In the genomic region with DNA sequence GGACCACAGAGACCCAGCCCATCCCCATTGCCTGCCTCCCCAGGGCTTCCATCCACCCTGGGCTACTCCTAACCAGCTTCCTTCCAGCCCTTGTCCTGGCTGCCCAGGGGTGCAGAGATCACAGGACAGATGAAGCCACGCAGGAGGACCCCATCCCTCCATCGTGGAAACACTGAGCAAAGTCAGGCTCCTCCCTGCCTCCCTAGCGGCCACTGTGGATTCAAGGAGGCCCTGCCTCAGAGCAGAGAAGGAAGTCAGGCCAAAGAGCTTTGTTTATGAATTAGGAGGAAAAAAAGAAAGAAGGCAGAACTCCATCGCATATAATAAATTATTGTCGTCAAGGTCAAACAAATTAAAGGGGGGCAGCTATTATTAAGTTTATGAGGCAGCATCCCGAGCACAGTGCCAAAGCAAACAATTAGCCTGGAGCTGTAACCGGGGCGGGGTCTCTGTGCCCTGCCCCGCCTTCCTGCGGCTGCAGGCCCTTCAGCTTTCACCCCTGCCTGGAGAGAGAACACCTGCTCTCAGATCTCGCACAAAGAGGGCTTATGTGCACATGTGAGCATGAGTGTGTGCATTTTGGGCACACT, we compare ENCODE assay signal across 14 mouse cellular contexts. TPM values are rescaled to one million over a fixed set of nuclear protein-coding genes. Genes with fewer than 3 reads are reported as not detected.
A peak's percentile ranks its signal among the peaks of the same experiment; 100 is the strongest.
DNase-seq lines count a peak whose midpoint lies in the region; ATAC-seq and TF ChIP-seq lines count a peak whose summit lies in the region.
"Had no signal": no experiment of that assay in that cellular context is flagged by ENCODE, and none has a peak within 500 bp of the region (broad histone marks: within the 10 kb centered on the region; RNA-seq: fewer than 3 reads in every experiment).

No protein-coding gene starts in this region.

- 67% methylated on average over 11 of the region's 11 CpGs for WGBS in embryonic facial prominence, embryonic 13.5 days
- 9% methylated on average over 11 of the region's 11 CpGs for WGBS in kidney, postnatal 0 days

- TF ChIP-seq CTCF in kidney, postnatal 0 days (IDR thresholded peaks at IDR 0.05; ENCODE audit: low read depth) = peak; percentile 45

- H3K27me3 ChIP-seq in embryonic facial prominence, embryonic 13.5 days = no peaks in the 10 kb centered on the region
- H3K27me3 ChIP-seq in kidney, postnatal 0 days (ENCODE audit: insufficient read depth, low read length) = peaks cover 41% of the 10 kb centered on the region
- H3K27me3 ChIP-seq: hindbrain, embryonic 15.5 days had no signal

- no peak for ATAC-seq in embryonic facial prominence, embryonic 13.5 days (ENCODE audit: insufficient number of reproducible peaks, insufficient read depth, low FRiP score, low TSS enrichment, low read depth)
- no peak for ATAC-seq in kidney, postnatal 0 days (replicated peaks; ENCODE audit: low FRiP score, low read depth)
- ATAC-seq: forebrain, embryonic 14.5 days had no signal

- peak overlapping the region; percentile 39; the same call in 1 of the 2 replicates for H3K27ac ChIP-seq in embryonic facial prominence, embryonic 13.5 days
- no peak overlapping the region for H3K27ac ChIP-seq in kidney, postnatal 0 days
- H3K27ac ChIP-seq: hindbrain, embryonic 15.5 days; midbrain, embryonic 12.5 days had no signal

- peaks cover 21% of the 10 kb centered on the region for H3K4me1 ChIP-seq in embryonic facial prominence, embryonic 13.5 days
- H3K4me1 ChIP-seq in kidney, postnatal 0 days (replicated peaks; ENCODE audit: insufficient read depth, low read length) = peaks cover 16% of the 10 kb centered on the region

- no peak overlapping the region for H3K4me2 ChIP-seq in embryonic facial prominence, embryonic 13.5 days
- H3K4me2 ChIP-seq in kidney, postnatal 0 days (ENCODE audit: low read length) = no peak overlapping the region
- H3K4me2 ChIP-seq: hindbrain, embryonic 15.5 days; midbrain, embryonic 12.5 days had no signal

- no peaks in the 10 kb centered on the region for H3K9me3 ChIP-seq in embryonic facial prominence, embryonic 13.5 days
- H3K9me3 ChIP-seq in kidney, postnatal 0 days (replicated peaks; ENCODE audit: low read length) = no peaks in the 10 kb centered on the region
- H3K9me3 ChIP-seq: heart, embryonic 10.5 days; hindbrain, embryonic 15.5 days; midbrain, embryonic 12.5 days had no signal

- H3K9ac ChIP-seq in embryonic facial prominence, embryonic 13.5 days = no peak overlapping the region
- H3K9ac ChIP-seq in kidney, postnatal 0 days (ENCODE audit: low read depth, low read length) = no peak overlapping the region
- H3K9ac ChIP-seq: hindbrain, embryonic 15.5 days; midbrain, embryonic 12.5 days had no signal

- peaks cover 23% of the 10 kb centered on the region for H3K36me3 ChIP-seq in embryonic facial prominence, embryonic 13.5 days
- no peaks in the 10 kb centered on the region for H3K36me3 ChIP-seq in kidney, postnatal 0 days (ENCODE audit: insufficient read depth, low read length)
- H3K36me3 ChIP-seq: hindbrain, embryonic 15.5 days; midbrain, embryonic 12.5 days had no signal

- DNase-seq in kidney, adult 9 months = peak; percentile 37
- DNase-seq in kidney, adult 18-20 months = no peak
- DNase-seq in kidney, postnatal 0 days (ENCODE audit: low spot score) = peak; percentile 95
- DNase-seq in lung, postnatal 10 days = peak; percentile 68
- DNase-seq in layer of hippocampus, adult 8-10 months (ENCODE audit: low spot score in 2 of 2) = no peak
- DNase-seq in layer of hippocampus, adult 18-20 months (ENCODE audit: low spot score in 2 of 2) = no peak
- DNase-seq in layer of hippocampus, postnatal 36 days = no peak

- no peak overlapping the region for H3K4me3 ChIP-seq in embryonic facial prominence, embryonic 13.5 days
- H3K4me3 ChIP-seq in kidney, postnatal 0 days (replicated peaks; ENCODE audit: low read depth, low read length) = no peak overlapping the region
- H3K4me3 ChIP-seq: heart, embryonic 10.5 days; hindbrain, embryonic 15.5 days; midbrain, embryonic 12.5 days had no signal

RNA-seq across cellular contexts. Expression of a gene that starts 12.4 kb away (rescaled TPM):
- polyA plus RNA-seq in embryonic facial prominence, embryonic 13.5 days (2015; fragmentation: Nextera tagmentation; extraction: Ambion mirVana) = not detected in 2 replicates
- polyA plus RNA-seq in kidney, postnatal 0 days (2015; fragmentation: Nextera tagmentation; extraction: Ambion mirVana) = not detected in 2 replicates
- total RNA-seq in layer of hippocampus, adult 8-10 months (2022) = under 1 TPM in 2 of 4 experiments, not detected in 2; 0.64 to 0.94 TPM
- total RNA-seq in layer of hippocampus, adult 18-20 months (2021) = under 1 TPM in 1 of 2 experiments, not detected in 1; 0.53 TPM
- total RNA-seq in layer of hippocampus, postnatal 36 days (2021) = under 1 TPM in 1 of 2 experiments, not detected in 1; 0.46 TPM
- total RNA-seq: left cerebral cortex, postnatal 25 days had no signal
- polyA plus RNA-seq: forebrain, embryonic 14.5 days; heart, embryonic 10.5 days; hindbrain, embryonic 15.5 days; midbrain, embryonic 12.5 days; thymus, postnatal 0 days had no signal

RNA-seq across cellular contexts. Expression of a gene that starts 46.8 kb away (rescaled TPM):
- polyA plus RNA-seq in embryonic facial prominence, embryonic 13.5 days (2015; fragmentation: Nextera tagmentation; extraction: Ambion mirVana) = 5.9 and 7.7 TPM in 2 replicates
- 39.8 and 44.6 TPM in 2 replicates for polyA plus RNA-seq in kidney, postnatal 0 days (2015; fragmentation: Nextera tagmentation; extraction: Ambion mirVana)
- total RNA-seq in layer of hippocampus, adult 8-10 months (2022) = 1 to 10 TPM in 3 of 4 experiments, under 1 TPM in 1; 0.63 to 2.0 (median 1.3) TPM
- total RNA-seq in layer of hippocampus, adult 18-20 months (2021) = under 1 TPM; 0.57 to 0.71 TPM
- under 1 TPM; 0.33 to 0.72 TPM for total RNA-seq in layer of hippocampus, postnatal 36 days (2021)

Comparison
In these comparisons a context has a peak if more than half of its experiments do, and no peak if none do; other contexts are left out.
1. DNase-seq: peak in kidney, adult 9 months (single experiment), kidney, postnatal 0 days (single experiment) and lung, postnatal 10 days (single experiment); none in kidney, adult 18-20 months (single experiment), layer of hippocampus, adult 8-10 months (0 of 2), layer of hippocampus, adult 18-20 months (0 of 2) and layer of hippocampus, postnatal 36 days (0 of 2).